30 mouse cellular contexts compared by ENCODE assay signal in the genomic region with DNA sequence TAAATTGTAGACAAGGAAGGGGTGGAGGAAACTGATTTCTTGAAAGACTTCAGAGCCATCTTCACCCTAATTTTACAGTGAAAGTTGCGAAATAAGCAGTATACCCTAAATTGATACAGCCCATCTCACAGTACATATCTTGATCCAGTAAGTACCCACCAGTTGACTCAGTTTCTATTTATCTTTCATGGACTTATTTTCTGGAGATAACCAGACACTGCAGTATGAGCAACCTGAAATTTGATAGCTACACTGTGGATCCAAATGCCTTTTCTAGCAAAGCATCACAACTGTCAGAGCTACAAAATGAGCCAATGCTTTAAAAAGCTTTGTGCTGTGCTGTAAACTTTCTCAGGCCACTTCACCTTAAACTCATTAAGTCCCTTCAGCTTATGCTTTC.
"Had no signal": no experiment of that assay in that cellular context is flagged by ENCODE, and none has a peak within 500 bp of the region (broad histone marks: within the 10 kb centered on the region; RNA-seq: fewer than 3 reads in every experiment).

No protein-coding gene starts in this region.

- H3K4me3 ChIP-seq: limb, embryonic 10.5 days; limb, embryonic 12.5 days; limb, embryonic 13.5 days; limb, embryonic 15.5 days; liver, embryonic 12.5 days; liver, embryonic 13.5 days; liver, embryonic 15.5 days; lung, embryonic 15.5 days; midbrain, embryonic 10.5 days; midbrain, embryonic 12.5 days; midbrain, embryonic 13.5 days; midbrain, embryonic 15.5 days; neural tube, embryonic 12.5 days had no signal

- H3K27me3 ChIP-seq: limb, embryonic 12.5 days; limb, embryonic 15.5 days; liver, embryonic 12.5 days; liver, embryonic 13.5 days; liver, embryonic 15.5 days; lung, embryonic 15.5 days; megakaryocyte, embryonic 14.5 days; midbrain, embryonic 12.5 days; midbrain, embryonic 13.5 days; midbrain, embryonic 15.5 days; neural tube, embryonic 12.5 days had no signal

- H3K4me2 ChIP-seq: limb, embryonic 12.5 days; limb, embryonic 13.5 days; limb, embryonic 15.5 days; liver, embryonic 11.5 days; liver, embryonic 12.5 days; liver, embryonic 13.5 days; liver, embryonic 15.5 days; lung, embryonic 14.5 days; lung, embryonic 15.5 days; midbrain, embryonic 12.5 days; midbrain, embryonic 13.5 days; midbrain, embryonic 15.5 days; neural tube, embryonic 12.5 days had no signal

- H3K9ac ChIP-seq: limb, embryonic 12.5 days; limb, embryonic 13.5 days; limb, embryonic 15.5 days; liver, embryonic 12.5 days; liver, embryonic 13.5 days; liver, embryonic 14.5 days; liver, embryonic 15.5 days; liver, postnatal 0 days; lung, embryonic 14.5 days; lung, embryonic 15.5 days; midbrain, embryonic 12.5 days; midbrain, embryonic 13.5 days; midbrain, embryonic 15.5 days; neural tube, embryonic 12.5 days had no signal

- H3K27ac ChIP-seq: limb, embryonic 10.5 days; limb, embryonic 12.5 days; limb, embryonic 13.5 days; limb, embryonic 15.5 days; liver, embryonic 12.5 days; liver, embryonic 13.5 days; liver, embryonic 14.5 days; liver, embryonic 15.5 days; lung, embryonic 15.5 days; macrophage; midbrain, embryonic 12.5 days; midbrain, embryonic 13.5 days; midbrain, embryonic 15.5 days; neural tube, embryonic 12.5 days had no signal

- H3K4me1 ChIP-seq: limb, embryonic 15.5 days; liver, embryonic 15.5 days; neural tube, embryonic 12.5 days had no signal

- ATAC-seq: liver, embryonic 12.5 days; liver, postnatal 0 days; lung, postnatal 0 days; midbrain, embryonic 13.5 days; midbrain, embryonic 15.5 days; midbrain, embryonic 16.5 days had no signal

- H3K36me3 ChIP-seq: limb, embryonic 10.5 days; limb, embryonic 12.5 days; limb, embryonic 13.5 days; limb, embryonic 15.5 days; liver, embryonic 12.5 days; liver, embryonic 13.5 days; liver, embryonic 15.5 days; lung, embryonic 15.5 days; midbrain, embryonic 10.5 days; midbrain, embryonic 12.5 days; midbrain, embryonic 13.5 days; midbrain, embryonic 15.5 days; neural tube, embryonic 12.5 days had no signal

- H3K9me3 ChIP-seq: limb, embryonic 10.5 days; limb, embryonic 13.5 days; limb, embryonic 15.5 days; liver, embryonic 12.5 days; liver, embryonic 13.5 days; liver, embryonic 15.5 days; lung, embryonic 15.5 days; midbrain, embryonic 10.5 days; midbrain, embryonic 12.5 days; midbrain, embryonic 13.5 days; midbrain, embryonic 15.5 days; neural tube, embryonic 12.5 days had no signal

- DNase-seq: left cerebral cortex, postnatal 4 days; liver; liver, embryonic 13.5 days; liver, postnatal 0 days; lung, adult 18-20 months; lung, adult 2 months; lung, embryonic 14.5 days; lung, postnatal 10 days; lung, postnatal 14 days; lung, postnatal 36 days; lung, postnatal 4 days; midbrain, embryonic 14.5 days had no signal
